Mouse (Mus musculus): ENCODE results near the gene Tspan9.

Gene Tspan9

GRCm38 (mm10) chr6:128143390-128144020 lies at the start of gene Tspan9:
TSS of gene Tspan9 (minus strand) at chr6:128143594.
- peak; percentile 40 for DNase-seq (ENCODE audit: low read depth)

- DNase-seq (ENCODE audit: low read depth) = no peak
These were observed 40.1 kb upstream of the Tspan9 start for GRCm38 (mm10) chr6:128183521-128183920.

- no peak for DNase-seq (ENCODE audit: low read depth)
These were observed 37.8 kb upstream of the Tspan9 start for GRCm38 (mm10) chr6:128181176-128181575.

GRCm38 (mm10) chr6:128179651-128180050 lies 36.3 kb upstream of the Tspan9 start:
- DNase-seq (ENCODE audit: low read depth) = no peak

- no peak for DNase-seq (ENCODE audit: low read depth)
These were observed 35.9 kb upstream of the Tspan9 start for GRCm38 (mm10) chr6:128179247-128179646.

GRCm38 (mm10) chr6:128178681-128179080 lies 35.3 kb upstream of the Tspan9 start:
- DNase-seq (ENCODE audit: low read depth) = no peak

GRCm38 (mm10) chr6:128168785-128169679 lies 25.6 kb upstream of the Tspan9 start:
- DNase-seq (ENCODE audit: low read depth) = no peak

- no peak for DNase-seq (ENCODE audit: low read depth)
These were observed 22.2 kb upstream of the Tspan9 start for GRCm38 (mm10) chr6:128165564-128165963.

- DNase-seq (ENCODE audit: low read depth) = no peak
These were observed 21.2 kb upstream of the Tspan9 start for GRCm38 (mm10) chr6:128164632-128165031.

- no peak for DNase-seq (ENCODE audit: low read depth)
These were observed 15.7 kb upstream of the Tspan9 start for GRCm38 (mm10) chr6:128159092-128159491.

- no peak for DNase-seq (ENCODE audit: low read depth)
These were observed 14.6 kb upstream of the Tspan9 start for GRCm38 (mm10) chr6:128158031-128158430.

- DNase-seq (ENCODE audit: low read depth) = no peak
These were observed 13.1 kb upstream of the Tspan9 start for GRCm38 (mm10) chr6:128156476-128156875.

GRCm38 (mm10) chr6:128155935-128156334 lies 12.5 kb upstream of the Tspan9 start:
- no peak for DNase-seq (ENCODE audit: low read depth)

- peak; percentile 18 for DNase-seq (ENCODE audit: low read depth)
These were observed 2.4 kb upstream of the Tspan9 start for GRCm38 (mm10) chr6:128145765-128146164.

- no peak for DNase-seq (ENCODE audit: low read depth)
These were observed 770 bp downstream of the Tspan9 start for GRCm38 (mm10) chr6:128142369-128143278.

- no peak for DNase-seq (ENCODE audit: low read depth)
These were observed 2.7 kb downstream of the Tspan9 start for GRCm38 (mm10) chr6:128140724-128141123.

GRCm38 (mm10) chr6:128137855-128138254 lies 5.5 kb downstream of the Tspan9 start:
- DNase-seq (ENCODE audit: low read depth) = no peak

GRCm38 (mm10) chr6:128136654-128137053 lies 6.7 kb downstream of the Tspan9 start:
- no peak for DNase-seq (ENCODE audit: low read depth)

- no peak for DNase-seq (ENCODE audit: low read depth)
These were observed 7.9 kb downstream of the Tspan9 start for GRCm38 (mm10) chr6:128135459-128135858.

GRCm38 (mm10) chr6:128135006-128135405 lies 8.4 kb downstream of the Tspan9 start:
- no peak for DNase-seq (ENCODE audit: low read depth)

- no peak for DNase-seq (ENCODE audit: low read depth)
These were observed 9.0 kb downstream of the Tspan9 start for GRCm38 (mm10) chr6:128134196-128134924.
